Mouse (Mus musculus) kidney, postnatal 0 days (tissue): ENCODE results near the gene Tex11. TPM values are rescaled to one million over a fixed set of nuclear protein-coding genes. Genes with fewer than 3 reads are reported as not detected.

ENCODE experiments used
- ATAC-seq: fragments of 200-750 bp; cut with Nextera tagmentation; replicated peaks from 2 replicates; pipeline ENCODE4 v1.8.0; 2017; ENCODE audit warnings: low read depth, moderate number of reproducible peaks, moderate TSS enrichment, moderate library complexity; ENCODE audit not compliant: low FRiP score
- DNase-seq: peaks from one replicate; pipeline ENCODE4 v3.0.0-alpha.2; 2016; ENCODE audit warnings: low spot score
- H3K27ac ChIP-seq: fragments of 300-500 bp; sonication (generic); 2 replicates; pipeline ENCODE4 v1.5.1; 2014; ENCODE audit warnings: mild to moderate bottlenecking
- H3K27me3 ChIP-seq: fragments of 300-500 bp; sonication (generic); 2 replicates; pipeline ENCODE4 v1.6.1; 2014; ENCODE audit warnings: low read length, mixed read lengths; ENCODE audit not compliant: insufficient read depth
- H3K36me3 ChIP-seq: fragments of 300-500 bp; sonication (generic); 2 replicates; pipeline ENCODE4 v1.6.1; 2014; ENCODE audit warnings: low read length, mixed read lengths; ENCODE audit not compliant: insufficient read depth
- H3K4me1 ChIP-seq: fragments of 300-500 bp; sonication (generic); replicated peaks from 2 replicates; pipeline ENCODE4 v1.6.1; 2014; ENCODE audit warnings: antibody characterized with exemption, low read length, mixed read lengths; ENCODE audit not compliant: insufficient read depth
- H3K4me2 ChIP-seq: fragments of 300-500 bp; sonication (generic); 2 replicates; pipeline ENCODE4 v1.6.1; 2014; ENCODE audit warnings: mild to moderate bottlenecking, low read length, moderate library complexity, mixed read lengths
- H3K4me3 ChIP-seq: fragments of 300-500 bp; sonication (generic); replicated peaks from 2 replicates; pipeline ENCODE4 v1.5.1; 2014; ENCODE audit warnings: low read depth, low read length
- H3K9ac ChIP-seq: fragments of 300-500 bp; sonication (generic); 2 replicates; pipeline ENCODE4 v1.6.1; 2014; ENCODE audit warnings: low read depth, low read length
- H3K9me3 ChIP-seq: fragments of 300-500 bp; sonication (generic); replicated peaks from 2 replicates; pipeline ENCODE4 v1.6.1; 2016; ENCODE audit warnings: low read length, inconsistent platforms, mixed read lengths
- CTCF ChIP-seq: IDR thresholded peaks from 2 replicates; pipeline ENCODE4 v1.5.1; 2016; ENCODE audit warnings: antibody characterized with exemption, low read depth, mild to moderate bottlenecking, moderate library complexity
- WGBS: fragments of 180-500 bp; shearing (Covaris S2); extraction: QIAGEN DNeasy Blood & Tissue Kit; methylation state at CpG from one replicate; pipeline ENCODE4 v1.1.7; 2014; 5-methylcytosine and 5-hydroxymethylcytosine counted together
- polyA plus RNA-seq: library from polyadenylated mRNA; unstranded; fragments of >200 nt; fragmentation: Nextera tagmentation; extraction: Ambion mirVana; gene quantifications from 2 replicates; pipeline ENCODE4 v1.2.1, GENCODE M21; 2015

The Tex11 gene
- polyA plus RNA-seq, 1 experiment from 2014 or later, result not detected

DNA sequence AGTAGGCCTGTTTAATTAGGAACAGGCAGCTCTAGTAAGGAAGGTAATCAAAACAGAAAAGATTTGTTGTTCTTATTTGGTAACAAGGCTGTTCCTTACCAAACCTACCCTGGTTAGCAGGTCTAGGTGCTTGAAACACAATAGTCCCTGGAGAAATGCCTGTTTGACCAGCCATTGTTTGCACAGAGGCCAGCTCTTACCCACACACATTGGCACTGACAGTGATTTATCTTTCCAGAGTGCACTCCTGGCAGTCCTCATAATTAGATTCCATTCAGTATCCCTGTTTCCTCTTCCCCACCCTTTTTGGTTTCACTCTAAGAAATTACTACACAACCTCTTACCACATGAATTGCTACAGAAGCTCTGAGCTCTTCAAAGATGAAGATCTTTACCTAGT, 220.3 kb downstream of the Tex11 start:
- Histone ChIP-seq H3K9ac (no peak overlapping the region), H3K4me1 (no peaks in the 10 kb centered on the region), H3K4me3 (no peak overlapping the region), H3K36me3 (no peaks in the 10 kb centered on the region), H3K27me3 (no peaks in the 10 kb centered on the region), H3K4me2 (no peak overlapping the region), H3K27ac (no peak overlapping the region), H3K9me3 (no peaks in the 10 kb centered on the region)
- ATAC-seq (no peak), DNase-seq (no peak)
- no peak for TF ChIP-seq CTCF

GRCm38 (mm10) chrX:100832806-100833205, 226.7 kb downstream of the Tex11 start:
- Histone ChIP-seq H3K27me3 (no peaks in the 10 kb centered on the region), H3K4me1 (no peaks in the 10 kb centered on the region), H3K27ac (no peak overlapping the region), H3K9ac (no peak overlapping the region), H3K4me2 (no peak overlapping the region), H3K4me3 (no peak overlapping the region), H3K9me3 (no peaks in the 10 kb centered on the region), H3K36me3 (no peaks in the 10 kb centered on the region)
- ATAC-seq (no peak), DNase-seq (no peak)
- no peak for TF ChIP-seq CTCF
- 72% methylated on average over 2 of the region's 2 CpGs for WGBS

- Histone ChIP-seq H3K36me3 (no peaks in the 10 kb centered on the region), H3K4me3 (no peak overlapping the region), H3K9me3 (no peaks in the 10 kb centered on the region), H3K9ac (no peak overlapping the region), H3K4me1 (no peaks in the 10 kb centered on the region), H3K27me3 (no peaks in the 10 kb centered on the region), H3K4me2 (no peak overlapping the region), H3K27ac (no peak overlapping the region)
- DNase-seq (no peak), ATAC-seq (no peak)
- no peak for TF ChIP-seq CTCF
- WGBS, result 72% methylated on average over 1 of the region's 1 CpGs
These were observed 233.9 kb downstream of the Tex11 start for GRCm38 (mm10) chrX:100825557-100825956.

GRCm38 (mm10) chrX:100821149-100821548, 238.3 kb downstream of the Tex11 start:
- H3K9me3 ChIP-seq, result no peaks in the 10 kb centered on the region

DNA sequence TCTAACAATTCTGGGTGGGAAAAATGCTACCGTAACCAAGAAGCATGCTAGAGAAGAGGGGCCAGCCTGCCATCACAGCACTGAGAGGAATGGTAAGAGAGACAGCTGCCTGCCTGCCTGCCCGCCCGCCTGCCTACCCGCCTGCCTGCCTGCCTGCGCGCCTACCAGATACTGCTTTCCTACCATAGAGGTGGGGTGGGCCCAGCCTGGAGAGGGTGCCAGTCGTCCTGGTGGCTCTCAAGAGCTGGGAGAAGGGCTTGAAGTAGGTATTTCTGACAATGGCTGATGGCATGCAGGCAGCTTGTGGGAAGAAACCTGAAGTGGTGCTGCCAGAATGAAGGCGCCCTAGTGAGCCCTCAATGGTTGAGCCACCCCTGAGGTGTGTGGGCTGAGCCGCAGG, 240.8 kb downstream of the Tex11 start:
- Histone ChIP-seq H3K36me3 (0 out of 2 replicates have a peak, but pooled peaks cover 3% of the 10 kb centered on the region), H3K4me1 (no peaks in the 10 kb centered on the region), H3K4me3 (no peak overlapping the region), H3K27ac (no peak overlapping the region), H3K9ac (no peak overlapping the region), H3K27me3 (no peaks in the 10 kb centered on the region), H3K9me3 (no peaks in the 10 kb centered on the region), H3K4me2 (no peak overlapping the region)
- ATAC-seq (no peak), DNase-seq (no peak)
- TF ChIP-seq CTCF, result no peak
- WGBS, result 84% methylated on average over 9 of the region's 9 CpGs

More at GRCm38 (mm10) chrX:100821149-100821548, 238.3 kb downstream of the Tex11 start:
- H3K4me2 ChIP-seq, result no peak overlapping the region
- H3K9ac ChIP-seq, result no peak overlapping the region
- H3K4me3 ChIP-seq, result no peak overlapping the region
- 0 out of 2 replicates have a peak, but pooled peaks cover 3% of the 10 kb centered on the region for H3K36me3 ChIP-seq
- TF ChIP-seq CTCF, result no peak
- ATAC-seq (no peak), DNase-seq (no peak)
- no peaks in the 10 kb centered on the region for H3K27me3 ChIP-seq
- 57% methylated on average over 1 of the region's 1 CpGs for WGBS
- no peak overlapping the region for H3K27ac ChIP-seq
- no peaks in the 10 kb centered on the region for H3K4me1 ChIP-seq

- ATAC-seq, result no peak
- H3K4me2 ChIP-seq, result no peak overlapping the region
- 0 out of 2 replicates have a peak, but pooled peaks cover 3% of the 10 kb centered on the region for H3K36me3 ChIP-seq
- no peak for TF ChIP-seq CTCF
- no peaks in the 10 kb centered on the region for H3K9me3 ChIP-seq
- H3K27me3 ChIP-seq, result no peaks in the 10 kb centered on the region
- DNase-seq, result no peak
- 80% methylated on average over 7 of the region's 7 CpGs for WGBS
- H3K4me1 ChIP-seq, result no peaks in the 10 kb centered on the region
- no peak overlapping the region for H3K9ac ChIP-seq
- H3K27ac ChIP-seq, result no peak overlapping the region
- no peak overlapping the region for H3K4me3 ChIP-seq
These were observed 243.7 kb downstream of the Tex11 start for GRCm38 (mm10) chrX:100815766-100816165.

DNA sequence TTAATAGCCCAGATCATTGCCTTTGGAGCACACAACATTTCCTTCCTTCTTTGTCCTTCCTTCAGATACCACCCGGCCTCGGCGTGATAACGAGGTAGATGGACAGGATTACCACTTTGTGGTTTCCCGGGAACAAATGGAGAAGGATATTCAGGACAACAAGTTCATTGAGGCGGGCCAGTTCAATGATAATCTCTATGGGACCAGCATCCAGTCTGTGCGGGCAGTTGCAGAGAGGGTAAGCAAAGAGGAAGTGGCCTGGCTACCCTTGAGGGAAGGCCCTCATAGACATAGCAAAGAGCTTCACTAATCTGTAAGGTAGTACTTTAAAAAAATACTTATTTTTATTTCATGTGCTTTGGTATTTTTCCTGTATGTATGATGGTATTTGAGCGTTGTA, 245.3 kb downstream of the Tex11 start:
- Histone ChIP-seq H3K27ac (no peak overlapping the region), H3K27me3 (no peaks in the 10 kb centered on the region), H3K9me3 (no peaks in the 10 kb centered on the region), H3K36me3 (0 out of 2 replicates have a peak, but pooled peaks cover 3% of the 10 kb centered on the region), H3K4me2 (no peak overlapping the region), H3K4me3 (no peak overlapping the region), H3K9ac (no peak overlapping the region), H3K4me1 (no peaks in the 10 kb centered on the region)
- 88% methylated on average over 8 of the region's 8 CpGs for WGBS
- no peak for DNase-seq
- TF ChIP-seq CTCF, result no peak
- ATAC-seq, result no peak
